Mouse (Mus musculus) heart, embryonic 16.5 days (tissue): ENCODE measurements around the gene Mfrp. TPM values are rescaled to one million over a fixed set of nuclear protein-coding genes. Genes with fewer than 3 reads are reported as not detected.

Source experiments
- ATAC-seq: fragments of 200-750 bp; cut with Nextera tagmentation; replicated peaks from 2 replicates; pipeline ENCODE4 v1.8.0; 2017; ENCODE audit warnings: moderate number of reproducible peaks; ENCODE audit not compliant: insufficient read depth, low FRiP score; ENCODE audit errors: extremely low read depth
- H3K27ac ChIP-seq: fragments of 300-500 bp; sonication (generic); 2 replicates; pipeline ENCODE4 v1.5.1; 2014; ENCODE audit warnings: mild to moderate bottlenecking, low read length, control low read depth, moderate library complexity
- H3K27me3 ChIP-seq: fragments of 300-500 bp; sonication (generic); 2 replicates; pipeline ENCODE4 v1.6.1; 2014; ENCODE audit warnings: low read length, mixed read lengths; ENCODE audit not compliant: control insufficient read depth, insufficient read depth
- H3K36me3 ChIP-seq: fragments of 300-500 bp; sonication (generic); 2 replicates; pipeline ENCODE4 v1.6.1; 2014; ENCODE audit not compliant: control insufficient read depth, insufficient read depth
- H3K4me1 ChIP-seq: fragments of 300-500 bp; sonication (generic); 2 replicates; pipeline ENCODE4 v1.6.1; 2014; ENCODE audit warnings: low read length, mixed read lengths; ENCODE audit not compliant: control insufficient read depth, insufficient read depth
- H3K4me2 ChIP-seq: fragments of 300-500 bp; sonication (generic); 2 replicates; pipeline ENCODE4 v1.6.1; 2014; ENCODE audit warnings: low read depth, mild to moderate bottlenecking, control low read depth, low read length
- H3K4me3 ChIP-seq: fragments of 300-500 bp; sonication (generic); 2 replicates; pipeline ENCODE4 v1.5.1; 2014; ENCODE audit warnings: mild to moderate bottlenecking, control low read depth, low read length
- H3K9ac ChIP-seq: fragments of 300-500 bp; sonication (generic); 2 replicates; pipeline ENCODE4 v1.6.1; 2014; ENCODE audit warnings: low read length, control low read depth
- H3K9me3 ChIP-seq: fragments of 300-500 bp; sonication (generic); replicated peaks from 2 replicates; pipeline ENCODE4 v1.6.1; 2016; ENCODE audit warnings: low read length; ENCODE audit not compliant: control insufficient read depth
- WGBS: fragments of 180-500 bp; shearing (Covaris S2); extraction: QIAGEN DNeasy Blood & Tissue Kit; methylation state at CpG from one replicate; pipeline ENCODE4 v1.1.7; 2014; 5-methylcytosine and 5-hydroxymethylcytosine counted together
- polyA plus RNA-seq: library from polyadenylated mRNA; unstranded; fragments of >200 nt; fragmentation: Nextera tagmentation; extraction: Ambion mirVana; gene quantifications from 2 replicates; pipeline ENCODE4 v1.2.1, GENCODE M21; 2015

Mfrp gene
- polyA plus RNA-seq, 1 experiment from 2014 or later: not detected

DNA sequence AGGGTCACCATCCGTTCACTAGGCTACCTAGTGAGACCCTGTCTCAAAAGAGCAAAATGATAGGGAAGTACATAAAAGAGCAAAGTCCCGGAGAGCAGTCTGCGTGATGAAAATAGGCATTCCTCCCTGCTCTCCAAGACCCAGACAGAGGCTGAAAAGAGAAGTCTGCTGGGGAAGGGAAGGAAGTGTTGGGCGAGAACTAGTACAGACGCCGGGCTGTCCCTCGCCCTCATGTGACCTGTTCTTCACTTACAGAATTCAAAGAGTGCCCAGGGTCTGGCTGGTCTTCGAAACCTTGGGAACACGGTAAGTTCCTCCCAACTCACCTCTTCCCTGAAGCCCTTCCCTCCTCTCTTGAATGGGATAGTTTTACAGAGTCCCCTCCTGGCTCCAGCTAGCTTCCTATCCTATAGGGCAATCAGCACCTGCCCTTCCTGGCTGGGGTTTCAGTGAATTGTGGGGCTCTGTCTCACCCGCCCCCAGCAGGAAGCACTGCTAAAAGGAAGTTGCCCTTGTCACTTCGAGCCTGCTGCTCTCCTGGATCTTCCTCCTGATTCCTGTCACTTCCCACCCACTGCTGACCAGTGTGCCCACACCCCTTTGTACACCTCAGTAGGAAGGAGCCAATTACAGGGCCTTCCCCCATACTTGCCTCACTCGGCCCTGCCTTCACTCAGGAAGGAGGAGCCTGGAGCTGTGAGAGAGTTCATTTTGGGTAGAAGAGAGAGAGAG is 12.5 kb upstream of the Mfrp start:
- Histone ChIP-seq H3K9ac (peak overlapping the region; percentile 75), H3K36me3 (peaks cover 27% of the 10 kb centered on the region), H3K4me3 (no peak overlapping the region; the same call in 1 of the 2 replicates), H3K27ac (peak overlapping the region; percentile 98), H3K4me2 (peak overlapping the region; percentile 95), H3K27me3 (no peaks in the 10 kb centered on the region), H3K9me3 (no peaks in the 10 kb centered on the region), H3K4me1 (peaks cover 31% of the 10 kb centered on the region)
- 29% methylated on average over 12 of the region's 12 CpGs for WGBS
- ATAC-seq: no peak

DNA sequence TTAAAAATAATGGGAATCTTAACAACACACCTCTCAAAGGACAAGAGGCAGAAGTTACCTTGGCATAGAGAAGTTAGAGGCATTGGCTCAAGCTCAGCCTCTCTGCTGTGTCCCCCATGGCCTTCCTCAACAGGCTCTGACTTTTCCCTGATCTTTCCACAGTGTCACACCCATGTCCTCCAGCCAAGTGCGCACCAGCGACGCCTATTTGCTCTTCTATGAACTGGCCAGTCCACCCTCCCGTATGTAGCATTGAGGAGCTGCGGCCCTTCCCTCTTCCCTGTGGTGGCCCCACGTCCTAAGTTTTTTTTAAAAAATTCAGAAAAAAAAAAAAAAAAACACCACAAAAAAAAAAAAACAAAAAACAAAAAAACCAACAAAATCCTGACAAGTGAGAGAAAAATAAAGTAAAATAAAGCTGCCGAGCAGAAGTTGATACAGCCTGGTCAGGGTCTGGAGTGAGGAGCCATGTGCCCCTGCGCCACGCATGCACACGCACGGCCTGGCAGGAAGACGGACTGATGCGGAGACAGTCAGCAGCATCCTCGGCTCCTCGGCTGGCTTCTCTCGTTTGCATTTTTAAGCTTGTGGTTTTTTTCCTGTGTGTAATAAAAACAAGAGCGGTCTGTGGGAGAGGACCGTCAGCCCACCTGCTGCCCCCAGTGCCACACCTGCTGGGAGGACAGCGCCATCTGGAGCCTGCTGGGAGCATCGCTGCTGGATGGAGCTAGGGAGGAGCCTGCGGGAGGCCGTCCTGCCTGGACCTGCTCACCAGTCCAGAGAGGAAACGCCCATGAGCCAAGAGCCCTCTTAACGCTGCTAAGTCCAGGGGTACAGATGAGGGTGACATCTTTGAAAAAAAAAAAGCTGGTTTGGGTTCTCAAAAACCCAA is 7.7 kb upstream of the Mfrp start:
- Histone ChIP-seq H3K9me3 (no peaks in the 10 kb centered on the region), H3K4me3 (no peak overlapping the region), H3K4me1 (peaks cover 23% of the 10 kb centered on the region), H3K4me2 (no peak overlapping the region), H3K36me3 (peaks cover 27% of the 10 kb centered on the region), H3K27me3 (no peaks in the 10 kb centered on the region), H3K9ac (no peak overlapping the region), H3K27ac (0 out of 2 replicates have a peak overlapping the region, but pooled peaks have one; percentile 2)
- 37% methylated on average over 24 of the region's 24 CpGs for WGBS
- peak; percentile 56; the same call in 1 of the 2 replicates for ATAC-seq

DNA sequence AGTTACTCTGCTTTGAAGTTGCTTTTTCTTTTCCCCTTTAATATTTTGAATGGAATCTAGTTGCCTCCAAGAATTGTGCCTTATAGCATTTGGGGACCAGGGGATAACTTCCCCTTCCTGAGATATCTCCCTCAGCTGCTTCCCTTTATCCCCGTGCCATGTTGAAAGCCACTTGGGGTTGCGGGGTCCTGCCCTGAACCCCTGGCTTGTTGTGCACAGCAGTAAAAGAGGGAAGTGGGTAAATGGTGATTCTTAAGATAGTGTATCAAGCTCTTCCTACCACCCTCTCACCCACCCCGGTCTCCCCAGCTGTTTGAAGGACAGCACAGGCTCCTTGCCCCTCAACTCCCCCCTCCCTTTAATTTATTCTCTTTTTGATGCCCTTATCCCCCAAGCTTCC is 6.8 kb upstream of the Mfrp start:
- Histone ChIP-seq H3K9ac (no peak overlapping the region), H3K9me3 (no peaks in the 10 kb centered on the region), H3K4me1 (peaks cover 15% of the 10 kb centered on the region), H3K36me3 (peaks cover 27% of the 10 kb centered on the region), H3K4me2 (no peak overlapping the region), H3K4me3 (no peak overlapping the region), H3K27me3 (no peaks in the 10 kb centered on the region), H3K27ac (peak overlapping the region; percentile 26; the same call in 1 of the 2 replicates)
- 83% methylated on average over 3 of the region's 3 CpGs for WGBS
- no peak for ATAC-seq

DNA sequence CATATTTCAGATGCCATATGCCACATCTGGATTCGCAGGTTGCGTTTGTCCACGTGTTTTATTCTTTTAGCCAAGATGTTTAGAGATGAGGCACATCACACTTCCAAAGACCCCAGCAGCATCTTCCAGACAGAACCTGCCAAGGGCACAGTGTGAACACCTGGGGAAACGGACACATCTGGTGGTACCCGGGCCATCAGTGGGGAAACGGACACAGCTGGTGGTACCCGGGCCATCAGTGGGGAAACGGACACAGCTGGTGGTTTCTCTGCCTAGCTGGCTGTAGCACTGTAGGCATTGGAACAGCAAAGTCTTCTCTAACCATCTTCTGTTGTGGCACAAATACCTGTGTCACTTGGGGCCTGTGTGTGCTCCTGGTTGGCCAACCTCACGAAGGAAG is 5.7 kb upstream of the Mfrp start:
- Histone ChIP-seq H3K27ac (peak overlapping the region; percentile 89), H3K4me2 (no peak overlapping the region), H3K27me3 (no peaks in the 10 kb centered on the region), H3K4me1 (peaks cover 11% of the 10 kb centered on the region), H3K4me3 (no peak overlapping the region), H3K36me3 (peaks cover 22% of the 10 kb centered on the region), H3K9ac (no peak overlapping the region), H3K9me3 (no peaks in the 10 kb centered on the region)
- WGBS: 82% methylated on average over 9 of the region's 9 CpGs
- no peak for ATAC-seq

DNA sequence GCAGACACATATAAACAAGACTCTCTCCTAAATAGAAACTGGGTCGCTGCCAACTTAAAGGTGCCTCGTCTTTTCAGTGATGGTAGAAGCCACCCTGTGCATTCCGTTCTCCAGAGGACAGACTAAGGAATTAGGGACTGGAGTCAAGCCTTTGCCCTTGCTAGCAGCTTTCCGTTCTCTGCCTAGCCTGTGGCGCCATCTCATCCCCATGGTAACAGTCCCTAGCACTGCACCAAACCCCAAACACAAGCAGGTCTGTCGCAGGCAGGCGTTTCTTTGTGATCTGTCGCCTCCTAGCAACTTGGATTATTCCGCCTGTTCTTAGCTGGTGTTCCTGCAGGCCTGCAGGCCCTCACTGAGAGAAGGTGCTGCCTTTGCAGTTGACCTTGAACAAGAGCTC is 5.0 kb upstream of the Mfrp start:
- no peak overlapping the region for H3K4me2 ChIP-seq
- H3K9ac ChIP-seq: no peak overlapping the region
- peak overlapping the region; percentile 89 for H3K27ac ChIP-seq
- ATAC-seq: peak; percentile 67
- H3K4me3 ChIP-seq: no peak overlapping the region
- H3K4me1 ChIP-seq: peaks cover 11% of the 10 kb centered on the region
- peaks cover 15% of the 10 kb centered on the region for H3K36me3 ChIP-seq
- H3K9me3 ChIP-seq: no peaks in the 10 kb centered on the region
- H3K27me3 ChIP-seq: no peaks in the 10 kb centered on the region
- whole genome bisulfite sequencing: 22% methylated on average over 9 of the region's 9 CpGs

DNA sequence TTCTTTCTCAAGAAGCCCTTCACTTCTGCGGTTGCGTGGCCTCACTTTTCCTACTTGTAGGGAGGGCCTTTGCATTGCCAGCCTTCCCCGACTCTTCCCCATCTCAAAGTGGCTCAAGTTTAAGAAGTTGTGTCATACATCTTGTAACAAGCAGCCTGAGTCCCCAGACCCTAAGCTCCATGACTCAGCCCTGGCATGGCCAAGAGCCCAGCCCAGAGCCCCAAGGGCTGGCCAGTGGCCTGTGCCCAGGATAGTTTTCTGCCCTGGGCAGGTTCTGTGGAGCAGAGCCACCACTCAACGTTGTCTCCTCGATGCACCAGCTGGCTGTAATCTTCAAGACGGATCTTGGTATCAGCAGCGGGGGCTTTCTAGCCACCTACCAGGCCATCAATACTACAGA is 3.4 kb downstream of the Mfrp start:
- Histone ChIP-seq H3K4me3 (no peak overlapping the region), H3K9ac (no peak overlapping the region), H3K27ac (no peak overlapping the region), H3K27me3 (no peaks in the 10 kb centered on the region), H3K9me3 (no peaks in the 10 kb centered on the region), H3K4me1 (peaks cover 28% of the 10 kb centered on the region), H3K36me3 (peaks cover 3% of the 10 kb centered on the region; the same call in 1 of the 2 replicates), H3K4me2 (no peak overlapping the region)
- ATAC-seq: no peak
- 86% methylated on average over 7 of the region's 7 CpGs for WGBS

DNA sequence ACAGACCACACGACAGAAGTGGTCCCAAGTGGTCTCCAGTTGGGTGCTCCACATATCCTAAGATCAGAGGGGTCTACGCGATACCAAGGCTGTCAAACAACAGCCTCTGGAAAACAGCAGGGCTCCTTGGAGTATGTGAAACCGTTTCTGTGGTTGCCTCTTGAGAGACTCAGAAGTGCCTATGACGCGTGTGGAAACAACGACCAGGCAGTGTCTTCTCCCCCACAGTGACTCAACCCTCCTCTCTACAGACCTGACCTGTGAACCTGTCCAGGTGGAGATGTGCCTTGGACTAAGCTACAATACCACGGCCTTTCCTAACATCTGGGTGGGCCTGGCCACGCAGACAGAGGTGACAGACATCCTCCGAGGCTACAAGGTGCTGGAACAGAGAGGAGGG is 4.3 kb downstream of the Mfrp start:
- H3K4me1 ChIP-seq: peaks cover 34% of the 10 kb centered on the region
- ATAC-seq: no peak

DNA sequence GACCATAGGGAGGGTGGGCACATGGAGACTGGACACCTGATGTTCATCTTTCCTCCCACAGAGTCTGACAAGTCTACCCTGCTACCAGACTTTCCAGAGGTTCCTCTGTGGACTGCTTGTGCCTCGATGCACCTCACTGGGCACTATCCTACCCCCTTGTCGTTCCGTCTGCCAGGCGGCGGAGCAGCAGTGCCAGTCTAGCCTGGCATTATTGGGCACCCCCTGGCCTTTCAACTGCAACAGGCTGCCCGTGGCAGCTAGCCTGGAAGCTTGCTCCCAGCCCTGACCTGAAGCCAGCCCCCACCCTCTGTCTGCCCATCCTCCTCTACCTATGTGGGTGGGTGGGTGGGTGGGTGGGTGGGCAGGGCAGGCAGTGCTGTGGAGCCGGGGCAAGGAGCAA is 4.7 kb downstream of the Mfrp start:
- no peak for ATAC-seq
- H3K4me1 ChIP-seq: peaks cover 34% of the 10 kb centered on the region
- no peak overlapping the region for H3K4me2 ChIP-seq
- H3K36me3 ChIP-seq: peaks cover 3% of the 10 kb centered on the region; the same call in 1 of the 2 replicates
- no peak overlapping the region for H3K27ac ChIP-seq
- WGBS: 97% methylated on average over 7 of the region's 7 CpGs
- H3K9me3 ChIP-seq: no peaks in the 10 kb centered on the region
- H3K9ac ChIP-seq: no peak overlapping the region
- H3K27me3 ChIP-seq: no peaks in the 10 kb centered on the region
- no peak overlapping the region for H3K4me3 ChIP-seq

More for the DNA sequence above, 4.3 kb downstream of the Mfrp start:
- 79% methylated on average over 10 of the region's 10 CpGs for WGBS
- Histone ChIP-seq H3K4me2 (no peak overlapping the region), H3K9ac (no peak overlapping the region), H3K27ac (no peak overlapping the region), H3K36me3 (peaks cover 3% of the 10 kb centered on the region; the same call in 1 of the 2 replicates), H3K27me3 (no peaks in the 10 kb centered on the region), H3K9me3 (no peaks in the 10 kb centered on the region), H3K4me3 (no peak overlapping the region)

DNA sequence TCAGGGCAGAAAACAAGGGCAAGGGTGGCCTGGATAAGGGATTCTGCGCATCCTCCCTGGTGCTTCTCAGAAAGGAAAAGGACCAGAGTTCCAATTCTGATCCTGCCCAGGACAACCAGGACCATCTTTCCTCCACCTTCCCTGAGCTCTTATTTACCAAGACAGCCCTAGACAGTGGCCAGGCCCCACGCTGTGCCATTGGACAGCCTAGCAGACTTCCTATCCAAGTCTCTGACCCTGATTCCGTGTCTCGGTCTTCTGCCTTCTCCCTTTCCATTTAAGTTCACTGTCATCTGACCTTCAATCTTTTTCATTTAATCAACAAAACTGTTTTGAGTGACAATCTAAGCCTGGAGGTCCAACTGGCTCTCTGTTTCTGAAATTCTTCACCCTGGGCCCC is 5.1 kb downstream of the Mfrp start:
- Histone ChIP-seq H3K27me3 (no peaks in the 10 kb centered on the region), H3K9me3 (no peaks in the 10 kb centered on the region), H3K4me3 (no peak overlapping the region), H3K36me3 (peaks cover 3% of the 10 kb centered on the region; the same call in 1 of the 2 replicates), H3K27ac (peak overlapping the region; percentile 52), H3K9ac (no peak overlapping the region), H3K4me2 (peak overlapping the region; percentile 44; the same call in 1 of the 2 replicates), H3K4me1 (peaks cover 34% of the 10 kb centered on the region)
- 73% methylated on average over 4 of the region's 4 CpGs for WGBS
- no peak for ATAC-seq
